Mouse (Mus musculus): ENCODE results near the gene Prkrip1. TPM values are rescaled to one million over a fixed set of nuclear protein-coding genes. Genes with fewer than 3 reads are reported as not detected.

Gene Prkrip1
- total RNA-seq (2014; rRNA removed) (7.9 and 24.0 TPM in 2 replicates), polyA plus RNA-seq (2015; fragmentation: Nextera tagmentation; extraction: Ambion mirVana) (64.9 and 68.9 TPM in 2 replicates)

DNA sequence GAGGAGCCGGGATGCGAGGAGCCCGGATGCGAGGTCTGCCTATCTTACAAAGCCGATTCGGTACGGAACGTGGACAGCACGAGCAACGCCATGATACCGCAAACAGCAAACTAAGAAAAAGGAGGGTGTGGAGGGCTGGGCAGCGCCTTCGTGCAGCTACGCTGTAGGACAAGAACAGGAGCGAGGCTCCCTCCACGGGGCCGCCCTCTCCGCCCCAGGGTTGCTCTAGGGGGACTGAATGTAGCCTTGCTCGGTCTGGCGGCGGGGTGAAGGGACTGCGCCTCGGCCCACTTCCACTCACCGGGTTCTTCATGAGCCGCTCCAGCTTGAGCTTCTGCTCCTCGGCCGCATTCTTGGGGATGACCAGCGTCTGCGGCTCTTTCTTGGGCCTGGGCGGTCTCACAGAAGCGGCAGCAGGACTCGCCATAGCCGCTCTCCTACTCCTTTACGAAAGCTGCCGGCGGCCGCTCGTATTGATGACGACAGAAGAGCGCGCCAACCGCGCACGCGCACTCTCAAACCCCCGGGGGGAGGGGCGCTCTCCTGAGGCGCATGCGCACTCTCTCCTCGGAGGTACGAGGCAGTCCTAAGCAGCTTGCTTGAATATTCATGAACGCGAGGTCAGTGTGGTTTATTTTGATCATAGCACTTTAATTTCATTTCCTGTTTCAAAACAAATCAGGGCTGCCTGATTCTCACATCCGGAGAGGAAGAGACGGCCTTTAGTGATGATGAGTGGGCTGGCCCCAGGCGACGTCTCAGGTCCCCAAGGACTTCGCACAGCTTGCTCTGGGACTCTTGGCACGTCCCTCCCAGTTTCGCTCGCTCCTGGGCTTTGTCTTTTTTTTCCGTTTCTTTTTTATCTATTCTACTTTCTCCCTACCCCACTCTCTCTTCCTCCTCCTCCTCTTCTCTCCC is at the start of gene Prkrip1:
Gene Prkrip1 (minus strand): TSS at position 490 of the 918 bp plus-strand sequence.
- Histone ChIP-seq H3K4me2 (ENCODE audit: low read depth, low read length, poor library complexity, severe bottlenecking) (peak within 1 kb of the TSS; percentile 89), H3K27ac (ENCODE audit: low read depth, low read length) (peak within 1 kb of the TSS; percentile 76), H3K36me3 (ENCODE audit: insufficient read depth, low read length) (peaks cover 17% of the 10 kb centered on the region), H3K9ac (replicated peaks; ENCODE audit: low read length, poor library complexity, severe bottlenecking) (peak within 1 kb of the TSS; percentile 80), H3K9me3 (ENCODE audit: low read length) (no peaks in the 10 kb centered on the region), H3K4me1 (ENCODE audit: insufficient read depth, low read length) (peaks cover 3% of the 10 kb centered on the region; the same call in 1 of the 2 replicates), H3K27me3 (ENCODE audit: insufficient read depth, low read length) (no peaks in the 10 kb centered on the region), H3K4me3 (ENCODE audit: low read depth, low read length) (peak within 1 kb of the TSS; percentile 94)
- ATAC-seq (ENCODE audit: low FRiP score) (peak; percentile 81), DNase-seq (ENCODE audit: low spot score) (peak; percentile 97)
- TF ChIP-seq CTCF (IDR thresholded peaks at IDR 0.05), result no peak
- WGBS, result under 1% methylated on average over 62 of the region's 62 CpGs

GRCm38 (mm10) chr5:136248441-136248840 is 49.7 kb upstream of the Prkrip1 start:
- no peak for TF ChIP-seq CTCF (IDR thresholded peaks at IDR 0.05)
- 74% methylated on average over 6 of the region's 6 CpGs for WGBS

GRCm38 (mm10) chr5:136246452-136246838 is 47.7 kb upstream of the Prkrip1 start, which contains the start of gene Sh2b2:
Gene Sh2b2, minus strand, starts transcription at chr5:136246556.
- Histone ChIP-seq H3K36me3 (ENCODE audit: insufficient read depth, low read length) (no peaks in the 10 kb centered on the region), H3K9me3 (ENCODE audit: low read length) (no peaks in the 10 kb centered on the region), H3K4me3 (ENCODE audit: low read depth, low read length) (peak within 1 kb of the TSS; percentile 84), H3K9ac (replicated peaks; ENCODE audit: low read length, poor library complexity, severe bottlenecking) (peak within 1 kb of the TSS; percentile 93; the same call in 1 of the 2 replicates), H3K27ac (ENCODE audit: low read depth, low read length) (peak within 1 kb of the TSS; percentile 89), H3K4me1 (ENCODE audit: insufficient read depth, low read length) (peaks cover 3% of the 10 kb centered on the region; the same call in 1 of the 2 replicates), H3K27me3 (ENCODE audit: insufficient read depth, low read length) (no peaks in the 10 kb centered on the region), H3K4me2 (ENCODE audit: low read depth, low read length, poor library complexity, severe bottlenecking) (peak within 1 kb of the TSS; percentile 81)
- ATAC-seq (ENCODE audit: low FRiP score) (no peak), DNase-seq (ENCODE audit: low spot score) (no peak)
- WGBS, result 78% methylated on average over 2 of the region's 2 CpGs
- TF ChIP-seq CTCF (IDR thresholded peaks at IDR 0.05), result no peak

More at GRCm38 (mm10) chr5:136248441-136248840, 49.7 kb upstream of the Prkrip1 start:
- Histone ChIP-seq H3K27me3 (ENCODE audit: insufficient read depth, low read length) (no peaks in the 10 kb centered on the region), H3K36me3 (ENCODE audit: insufficient read depth, low read length) (no peaks in the 10 kb centered on the region), H3K9ac (replicated peaks; ENCODE audit: low read length, poor library complexity, severe bottlenecking) (no peak overlapping the region), H3K4me2 (ENCODE audit: low read depth, low read length, poor library complexity, severe bottlenecking) (no peak overlapping the region), H3K4me1 (ENCODE audit: insufficient read depth, low read length) (no peaks in the 10 kb centered on the region), H3K9me3 (ENCODE audit: low read length) (no peaks in the 10 kb centered on the region), H3K4me3 (ENCODE audit: low read depth, low read length) (no peak overlapping the region), H3K27ac (ENCODE audit: low read depth, low read length) (no peak overlapping the region)
- DNase-seq (ENCODE audit: low spot score) (no peak), ATAC-seq (ENCODE audit: low FRiP score) (no peak)

DNA sequence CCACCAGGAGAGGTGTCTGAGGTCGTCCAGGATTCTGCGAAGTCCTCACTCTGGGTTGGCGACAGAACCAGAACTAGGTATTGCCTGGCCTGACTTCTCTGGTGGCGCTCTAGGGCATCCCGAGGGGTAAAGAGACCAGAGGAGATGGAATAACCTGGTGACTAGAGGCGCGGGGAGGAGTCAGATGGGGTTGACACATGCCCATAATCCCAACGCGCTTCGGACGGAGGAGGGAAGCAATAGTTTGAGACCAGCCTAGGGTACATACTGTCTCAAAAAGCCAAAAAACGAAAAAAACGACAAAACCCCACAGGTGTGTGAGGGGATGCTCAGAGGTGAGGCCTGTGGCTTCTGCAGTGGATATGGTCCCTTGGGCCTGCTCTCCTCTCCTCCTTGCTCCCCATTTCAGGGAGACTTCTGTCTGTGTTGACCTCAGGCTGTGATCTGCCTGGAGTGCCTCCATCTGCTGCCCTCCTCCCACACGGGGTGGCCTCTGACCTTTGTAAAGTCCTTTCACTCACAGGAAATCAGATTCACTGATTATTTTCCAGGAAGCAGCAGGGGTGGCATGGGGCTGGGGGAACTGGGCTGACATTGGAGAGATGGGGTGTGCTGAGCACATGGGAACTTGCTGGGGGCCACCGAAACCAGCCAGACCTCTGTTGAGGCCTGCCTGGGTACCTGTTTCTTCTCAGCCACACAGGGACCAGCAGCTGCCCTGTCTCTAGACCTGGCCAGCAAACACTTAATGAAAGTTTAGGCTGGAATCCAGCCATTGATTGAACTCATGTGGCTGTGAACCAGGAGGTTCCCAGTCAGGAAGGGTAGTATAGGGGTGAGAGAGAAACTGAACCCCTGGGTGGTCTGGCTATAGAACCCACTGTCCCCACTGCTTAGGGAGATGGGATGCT is 47.0 kb upstream of the Prkrip1 start:
- WGBS, result 10% methylated on average over 15 of the region's 15 CpGs
- Histone ChIP-seq H3K27ac (ENCODE audit: low read depth, low read length) (peak overlapping the region; percentile 89), H3K9me3 (ENCODE audit: low read length) (no peaks in the 10 kb centered on the region), H3K4me3 (ENCODE audit: low read depth, low read length) (peak overlapping the region; percentile 84), H3K4me1 (ENCODE audit: insufficient read depth, low read length) (peaks cover 3% of the 10 kb centered on the region; the same call in 1 of the 2 replicates), H3K9ac (replicated peaks; ENCODE audit: low read length, poor library complexity, severe bottlenecking) (peak overlapping the region; percentile 93), H3K27me3 (ENCODE audit: insufficient read depth, low read length) (no peaks in the 10 kb centered on the region), H3K4me2 (ENCODE audit: low read depth, low read length, poor library complexity, severe bottlenecking) (peak overlapping the region; percentile 81), H3K36me3 (ENCODE audit: insufficient read depth, low read length) (no peaks in the 10 kb centered on the region)
- TF ChIP-seq CTCF (IDR thresholded peaks at IDR 0.05), result peak; percentile 45
- peak; percentile 9; the same call in 1 of the 2 replicates for ATAC-seq (ENCODE audit: low FRiP score)
- no peak for DNase-seq (ENCODE audit: low spot score)

DNA sequence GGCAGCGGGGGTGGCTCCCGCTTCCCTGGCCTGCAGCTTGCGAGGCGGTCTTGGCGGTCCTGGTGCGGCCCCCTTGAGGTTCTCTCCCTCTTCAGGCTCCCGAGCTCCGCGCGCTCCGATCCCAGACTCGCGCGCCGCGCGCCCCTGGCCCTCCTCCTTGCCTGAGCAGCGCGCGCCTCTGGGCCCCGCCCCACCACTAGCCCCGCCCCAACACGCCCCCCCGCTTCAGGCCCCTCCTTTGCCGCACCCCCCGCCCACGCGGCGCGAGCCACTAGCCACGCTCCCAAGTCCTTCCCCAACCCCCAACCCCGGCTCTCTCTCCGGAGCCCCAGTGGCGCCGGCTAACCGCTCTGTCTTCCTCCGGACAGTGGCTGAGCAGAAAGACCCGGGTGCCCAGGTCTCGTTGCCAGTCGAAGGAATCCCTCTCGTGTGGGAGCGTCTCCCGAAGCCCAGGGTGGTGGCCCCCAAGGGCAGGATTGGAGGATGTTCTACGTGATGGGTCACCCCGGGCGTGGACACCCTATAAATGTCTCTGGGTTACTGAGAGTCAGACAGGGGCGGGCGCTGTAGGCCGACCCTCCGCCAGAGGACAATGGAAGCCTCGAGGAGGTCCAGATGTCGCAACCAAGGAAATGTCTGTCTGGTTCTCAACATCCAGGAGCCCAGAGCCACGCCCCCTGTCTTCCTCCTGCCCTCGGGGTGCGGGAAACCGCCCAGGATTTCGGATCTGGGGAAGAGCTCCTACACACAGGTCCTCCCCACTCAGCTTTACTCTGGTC is 46.2 kb upstream of the Prkrip1 start:
- Histone ChIP-seq H3K9me3 (ENCODE audit: low read length) (no peaks in the 10 kb centered on the region), H3K27me3 (ENCODE audit: insufficient read depth, low read length) (no peaks in the 10 kb centered on the region), H3K9ac (replicated peaks; ENCODE audit: low read length, poor library complexity, severe bottlenecking) (peak overlapping the region; percentile 93), H3K27ac (ENCODE audit: low read depth, low read length) (peak overlapping the region; percentile 89), H3K4me1 (ENCODE audit: insufficient read depth, low read length) (peaks cover 3% of the 10 kb centered on the region; the same call in 1 of the 2 replicates), H3K4me3 (ENCODE audit: low read depth, low read length) (peak overlapping the region; percentile 84), H3K4me2 (ENCODE audit: low read depth, low read length, poor library complexity, severe bottlenecking) (peak overlapping the region; percentile 81), H3K36me3 (ENCODE audit: insufficient read depth, low read length) (no peaks in the 10 kb centered on the region)
- peak; percentile 91 for DNase-seq (ENCODE audit: low spot score)
- WGBS, result under 1% methylated on average over 49 of the region's 57 CpGs
- TF ChIP-seq CTCF (IDR thresholded peaks at IDR 0.05), result no peak
- peak; percentile 82 for ATAC-seq (ENCODE audit: low FRiP score)
